Mouse (Mus musculus) right cerebral cortex, postnatal 10 days (tissue): Measurements from ENCODE around the gene Fsd1l.

ENCODE experiments used
- DNase-seq, 2 experiments: peaks; one replicate each; pipeline ENCODE4 v3.0.0; 2021; ENCODE audit warnings: low spot score in 2 of 2

The Fsd1l gene

DNA sequence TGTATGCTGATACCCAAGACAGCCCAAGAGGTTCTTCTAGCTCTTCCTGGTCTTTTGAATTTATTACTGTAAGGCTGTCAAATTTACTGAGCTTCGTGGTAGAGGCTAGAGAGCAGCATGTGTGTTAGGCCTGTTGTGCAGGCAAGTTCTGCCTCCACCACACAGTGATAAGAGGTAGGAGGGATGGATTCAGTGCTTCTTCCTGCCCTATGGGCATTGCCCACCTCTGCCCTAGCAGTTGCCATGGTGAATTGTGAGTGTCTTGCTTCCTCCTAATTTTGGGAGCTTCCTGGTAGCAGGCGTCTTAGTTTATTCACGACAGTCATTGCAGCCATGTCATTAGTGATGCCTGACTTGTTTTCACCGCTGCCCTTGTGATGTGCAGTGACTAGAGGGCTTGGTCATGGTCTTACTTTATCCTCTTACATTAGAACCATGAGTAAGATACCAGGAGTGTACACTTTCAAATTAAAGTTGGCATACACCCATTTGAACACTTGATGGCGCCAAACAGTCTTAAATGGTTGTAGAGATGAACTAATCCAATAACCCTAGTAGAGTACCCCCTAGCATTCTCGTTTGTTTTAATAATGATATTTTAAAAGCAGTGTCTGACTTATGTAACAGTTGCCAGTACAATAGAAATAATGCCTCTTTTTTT, 107.8 kb downstream of the Fsd1l start:
- DNase-seq, result peak; percentile 57 to 70

DNA sequence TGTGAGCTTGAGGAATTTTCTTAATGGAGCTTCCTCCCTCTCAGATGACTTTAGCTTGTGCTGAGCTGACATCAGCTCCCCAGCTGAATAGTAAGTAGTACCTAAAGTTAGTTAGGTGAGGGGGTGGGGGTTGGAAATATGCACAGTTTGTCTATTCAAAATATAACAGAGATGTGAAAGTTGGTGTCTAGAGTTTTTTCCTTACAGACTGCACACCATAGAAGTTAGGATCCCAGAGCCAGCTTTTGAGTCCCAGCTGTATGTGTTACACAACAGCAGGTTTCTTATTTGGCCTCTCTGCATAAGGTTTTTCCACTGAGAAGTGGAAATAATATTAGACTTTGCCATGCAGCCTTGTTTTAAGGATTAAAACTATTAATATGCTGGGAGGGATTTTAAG, 118.6 kb downstream of the Fsd1l start:
- DNase-seq, result no peak

DNA sequence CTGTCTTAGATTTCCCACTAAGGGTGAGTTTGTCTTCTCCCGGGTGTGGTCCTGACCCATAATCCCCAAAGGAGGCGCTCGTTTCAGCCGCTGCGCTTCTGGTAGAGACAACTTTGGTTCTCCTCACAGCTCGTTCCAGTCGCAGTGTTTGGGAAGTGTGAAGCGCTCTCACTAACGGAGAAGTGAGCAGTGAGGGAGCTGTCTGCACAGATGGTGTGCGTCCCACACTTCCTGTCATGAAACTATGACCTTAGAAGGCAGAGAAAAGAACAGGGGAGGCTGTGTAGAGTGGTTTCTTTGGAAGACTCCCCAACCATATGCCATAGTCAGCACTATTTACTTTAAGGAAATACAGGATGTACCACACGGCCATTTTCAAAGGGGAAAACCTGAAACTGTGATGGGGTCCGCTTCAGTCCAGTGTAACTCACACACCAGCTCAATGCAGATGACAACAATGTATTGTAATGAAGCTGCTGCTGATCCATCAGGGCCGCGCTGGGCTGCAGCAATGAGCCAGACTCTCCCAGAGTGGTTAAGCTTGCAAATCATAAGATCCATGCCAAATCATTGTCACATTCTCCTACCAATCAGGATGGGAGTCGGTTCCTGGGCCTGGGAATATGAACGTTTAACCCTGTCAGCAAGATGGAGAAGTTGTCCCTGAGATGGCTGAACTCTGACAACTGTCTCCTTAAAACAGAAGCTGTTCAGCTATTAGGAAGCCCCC, 119.3 kb downstream of the Fsd1l start:
- DNase-seq, result peak; percentile 55 to 66
